Mouse (Mus musculus) kidney, adult 2 months (tissue): ENCODE measurements around the gene Fkbp3. TPM values are rescaled to one million over a fixed set of nuclear protein-coding genes. Genes with fewer than 3 reads are reported as not detected.
A peak's percentile ranks its signal among the peaks of the same experiment; 100 is the strongest.

ENCODE experiments used
- DNase-seq: peaks from one replicate; pipeline ENCODE4 v3.0.0; 2021
- H3K27ac ChIP-seq: fragments of 200-500 bp; 2 replicates; pipeline ENCODE4 v1.5.1; 2012; ENCODE audit warnings: low read depth, low read length, control low read depth, inconsistent platforms; ENCODE audit not compliant: insufficient read depth
- H3K27me3 ChIP-seq: fragments of 200-500 bp; replicated peaks from 2 replicates; pipeline ENCODE4 v1.6.1; 2012; ENCODE audit warnings: mild to moderate bottlenecking, moderate library complexity, low read length, inconsistent platforms; ENCODE audit not compliant: control insufficient read depth, insufficient read depth
- H3K36me3 ChIP-seq: fragments of 200-500 bp; 2 replicates; pipeline ENCODE4 v1.6.1; 2012; ENCODE audit warnings: mild to moderate bottlenecking, moderate library complexity, low read length, inconsistent platforms; ENCODE audit not compliant: control insufficient read depth, insufficient read depth
- H3K4me1 ChIP-seq: fragments of 200-500 bp; 2 replicates; pipeline ENCODE4 v1.6.1; 2011; ENCODE audit warnings: low read length; ENCODE audit not compliant: control insufficient read depth, insufficient read depth
- H3K4me3 ChIP-seq: fragments of 200-500 bp; 2 replicates; pipeline ENCODE4 v1.5.1; 2011; ENCODE audit warnings: mild to moderate bottlenecking, low read depth, low read length, control low read depth; ENCODE audit not compliant: insufficient read depth
- CTCF ChIP-seq: fragments of 200-500 bp; conservative IDR thresholded peaks from 2 replicates; pipeline ENCODE4 v1.5.1; 2011; ENCODE audit warnings: low read depth, mild to moderate bottlenecking, control low read depth, low read length, moderate library complexity, mixed read lengths; ENCODE audit not compliant: insufficient read depth, insufficient read length
- POLR2A ChIP-seq: fragments of 200-500 bp; IDR thresholded peaks from one replicate; pipeline ENCODE4 v1.6.1; 2011; ENCODE audit warnings: low read depth, low read length, control low read depth
- WGBS: fragments of 180-500 bp; shearing (Covaris S2); methylation state at CpG from one replicate; pipeline ENCODE4 v1.1.7; 2018; 5-methylcytosine and 5-hydroxymethylcytosine counted together
- polyA plus RNA-seq: library from polyadenylated mRNA; depleted of rRNA; stranded (reverse); fragments of >200 nt; gene quantifications from 2 replicates; pipeline ENCODE4 v1.2.3, GENCODE M21; 2012

The Fkbp3 gene
- polyA plus RNA-seq, 1 experiment = 80.3 TPM

GRCm38 (mm10) chr12:65108746-65109145 is 34.9 kb upstream of the Fkbp3 start:
- H3K4me3 ChIP-seq = no peak overlapping the region
- no peak for DNase-seq
- H3K27ac ChIP-seq = no peak overlapping the region
- H3K27me3 ChIP-seq = no peaks in the 10 kb centered on the region
- H3K36me3 ChIP-seq = peaks cover 4% of the 10 kb centered on the region; the same call in 1 of the 2 replicates
- TF ChIP-seq CTCF = no peak
- TF ChIP-seq POLR2A = no peak
- H3K4me1 ChIP-seq = no peaks in the 10 kb centered on the region
- WGBS = 86% methylated on average over 1 of the region's 1 CpGs

GRCm38 (mm10) chr12:65076906-65077305 is 3.1 kb upstream of the Fkbp3 start:
- WGBS = 83% methylated on average over 9 of the region's 9 CpGs
- no peak for DNase-seq
- Histone ChIP-seq H3K27ac (no peak overlapping the region), H3K4me1 (no peaks in the 10 kb centered on the region; the same call in 1 of the 2 replicates), H3K36me3 (no peaks in the 10 kb centered on the region), H3K4me3 (no peak overlapping the region), H3K27me3 (no peaks in the 10 kb centered on the region)
- no peak for TF ChIP-seq CTCF
- TF ChIP-seq POLR2A = no peak

- WGBS = under 1% methylated on average over 41 of the region's 41 CpGs
- H3K27ac ChIP-seq = no peak overlapping the region
- no peaks in the 10 kb centered on the region; the same call in 1 of the 2 replicates for H3K4me1 ChIP-seq
- no peak for TF ChIP-seq CTCF
- no peak for TF ChIP-seq POLR2A
- H3K36me3 ChIP-seq = no peaks in the 10 kb centered on the region
- no peaks in the 10 kb centered on the region for H3K27me3 ChIP-seq
- no peak for DNase-seq
- H3K4me3 ChIP-seq = peak overlapping the region; percentile 74
Observed at GRCm38 (mm10) chr12:65075733-65076310, 2.0 kb upstream of the Fkbp3 start.

GRCm38 (mm10) chr12:65075085-65075732 is 1.4 kb upstream of the Fkbp3 start, which contains the start of gene Fancm:
TSS of gene Fancm (plus strand) at chr12:65075603.
- WGBS = 1% methylated on average over 39 of the region's 39 CpGs
- Histone ChIP-seq H3K27me3 (no peaks in the 10 kb centered on the region), H3K4me1 (no peaks in the 10 kb centered on the region; the same call in 1 of the 2 replicates), H3K27ac (peak within 1 kb of the TSS; percentile 54), H3K4me3 (peak within 1 kb of the TSS; percentile 74), H3K36me3 (no peaks in the 10 kb centered on the region)
- DNase-seq = peak; percentile 95
- TF ChIP-seq CTCF = no peak
- no peak for TF ChIP-seq POLR2A

- Histone ChIP-seq H3K36me3 (no peaks in the 10 kb centered on the region), H3K27ac (peak overlapping the region; percentile 39), H3K27me3 (no peaks in the 10 kb centered on the region), H3K4me3 (peak overlapping the region; percentile 31; the same call in 1 of the 2 replicates), H3K4me1 (no peaks in the 10 kb centered on the region; the same call in 1 of the 2 replicates)
- no peak for TF ChIP-seq CTCF
- 33% methylated on average over 7 of the region's 7 CpGs for WGBS
- DNase-seq = peak; percentile 6
Observed at GRCm38 (mm10) chr12:65074651-65075050, 844 bp upstream of the Fkbp3 start.

- Histone ChIP-seq H3K36me3 (no peaks in the 10 kb centered on the region; the same call in 1 of the 2 replicates), H3K4me3 (peak overlapping the region; percentile 75), H3K27ac (peak overlapping the region; percentile 81), H3K4me1 (no peaks in the 10 kb centered on the region; the same call in 1 of the 2 replicates), H3K27me3 (no peaks in the 10 kb centered on the region)
- no peak for TF ChIP-seq POLR2A
- TF ChIP-seq CTCF = no peak
- 3% methylated on average over 21 of the region's 21 CpGs for WGBS
- DNase-seq = no peak
Observed at GRCm38 (mm10) chr12:65072911-65073610, 746 bp downstream of the Fkbp3 start.

- no peaks in the 10 kb centered on the region; the same call in none of the 2 replicates for H3K36me3 ChIP-seq
- DNase-seq = no peak
- TF ChIP-seq POLR2A = no peak
- no peak for TF ChIP-seq CTCF
- H3K4me3 ChIP-seq = no peak overlapping the region
- 52% methylated on average over 4 of the region's 4 CpGs for WGBS
- H3K4me1 ChIP-seq = no peaks in the 10 kb centered on the region
- no peaks in the 10 kb centered on the region for H3K27me3 ChIP-seq
- H3K27ac ChIP-seq = no peak overlapping the region
Observed at GRCm38 (mm10) chr12:65068409-65068808, 5.4 kb downstream of the Fkbp3 start.
